Mouse (Mus musculus) liver, adult 2 months (tissue): Measurements from ENCODE around the gene Mib2.
"Not testable (repeated sequence)": the region's sequence is repeated elsewhere in the genome, so short reads cannot be mapped to it uniquely, and the experiment has no call there.

Source experiments
- CTCF ChIP-seq: fragments of 200-500 bp; IDR thresholded peaks from 2 replicates; pipeline ENCODE4 v1.5.1; 2011; ENCODE audit warnings: low read depth, low read length, control low read depth
- POLR2A ChIP-seq: fragments of 200-500 bp; IDR thresholded peaks from 2 replicates; pipeline ENCODE4 v1.6.1; 2011; ENCODE audit warnings: low read length, control low read depth; ENCODE audit not compliant: insufficient read depth; ENCODE audit errors: extremely low read depth

- TF ChIP-seq POLR2A, CTCF: not testable (repeated sequence)
Measured at GRCm38 (mm10) chr4:155683670-155684277, 14.8 kb upstream of the Mib2 start.
